In the genomic region with DNA sequence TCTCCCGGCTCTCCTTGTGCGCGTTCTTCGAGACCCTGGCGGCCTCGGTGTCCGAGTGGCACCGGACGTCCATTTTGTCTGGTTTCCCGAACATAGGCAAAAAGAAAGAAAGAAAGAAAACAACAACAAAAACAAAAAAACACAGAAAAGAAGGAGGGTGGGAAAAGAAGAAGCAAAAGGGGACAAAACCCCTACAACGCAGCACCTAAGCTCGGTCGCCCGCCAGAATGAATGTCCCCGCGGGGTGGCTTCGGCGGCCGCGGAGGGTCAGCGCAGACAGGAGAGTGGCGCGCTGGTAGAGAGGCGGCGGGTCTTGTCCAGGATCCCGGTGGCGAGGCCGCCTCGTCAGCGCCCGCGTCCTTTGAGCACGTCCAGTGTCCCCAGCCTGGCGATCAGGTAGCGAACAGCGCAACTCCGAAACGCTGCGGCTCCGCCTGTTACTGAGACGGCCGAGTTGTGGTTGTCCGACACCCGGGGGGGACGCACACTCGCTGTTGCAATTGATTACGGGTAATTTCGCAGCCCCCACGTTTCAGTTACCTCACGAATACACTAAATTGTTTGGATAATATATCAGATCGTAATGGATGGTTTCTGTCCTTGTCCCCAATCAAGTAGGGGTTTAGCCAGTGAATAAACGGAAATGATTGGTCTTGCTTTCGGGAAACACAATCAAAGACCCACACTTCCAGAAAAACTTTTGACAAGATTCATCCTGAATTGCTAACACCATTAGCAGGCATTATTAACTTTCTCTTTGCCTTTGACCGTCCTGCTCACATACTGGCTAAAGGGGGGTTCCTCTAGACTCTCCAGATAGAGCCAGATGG, we compare ENCODE assay signal across 9 mouse cellular contexts. TPM values are rescaled to one million over a fixed set of nuclear protein-coding genes. Genes with fewer than 3 reads are reported as not detected.
DNase-seq lines count a peak whose midpoint lies in the region; ATAC-seq and TF ChIP-seq lines count a peak whose summit lies in the region.
"Had no signal": no experiment of that assay in that cellular context is flagged by ENCODE, and none has a peak within 500 bp of the region (broad histone marks: within the 10 kb centered on the region; RNA-seq: fewer than 3 reads in every experiment).

A gene (minus strand): TSS at position 121 of the 830 bp plus-strand sequence.

- H3K27ac ChIP-seq in heart, embryonic 13.5 days (replicated peaks) = no peak within 1 kb of the TSS
- H3K27ac ChIP-seq in hindbrain, embryonic 16.5 days (ENCODE audit: low read depth, low read length) = no peak within 1 kb of the TSS
- no peak within 1 kb of the TSS for H3K27ac ChIP-seq in midbrain, postnatal 0 days (ENCODE audit: low read depth, low read length)
- no peak within 1 kb of the TSS for H3K27ac ChIP-seq in thymus, adult 2 months (ENCODE audit: control insufficient read depth, insufficient read depth, low read length)

- ATAC-seq in heart, embryonic 13.5 days (ENCODE audit: extremely low read depth, insufficient number of reproducible peaks, low FRiP score, low TSS enrichment) = no peak
- ATAC-seq in hindbrain, embryonic 16.5 days = no peak
- ATAC-seq in midbrain, postnatal 0 days (ENCODE audit: low FRiP score) = no peak

- WGBS in heart, embryonic 13.5 days = under 1% methylated on average over 54 of the region's 54 CpGs
- WGBS in hindbrain, embryonic 16.5 days = under 1% methylated on average over 54 of the region's 54 CpGs
- WGBS in midbrain, postnatal 0 days = under 1% methylated on average over 54 of the region's 54 CpGs
- WGBS in thymus, adult 2 months = 3% methylated on average over 54 of the region's 54 CpGs

- H3K4me1 ChIP-seq in heart, embryonic 13.5 days = peaks cover 41% of the 10 kb centered on the region
- peaks cover 18% of the 10 kb centered on the region for H3K4me1 ChIP-seq in hindbrain, embryonic 16.5 days (ENCODE audit: control insufficient read depth, insufficient read depth, low read depth, low read length)
- H3K4me1 ChIP-seq in midbrain, postnatal 0 days (ENCODE audit: insufficient read depth, low read length) = 0 out of 2 replicates have a peak, but pooled peaks cover 2% of the 10 kb centered on the region
- no peaks in the 10 kb centered on the region for H3K4me1 ChIP-seq in thymus, adult 2 months (replicated peaks; ENCODE audit: control insufficient read depth, insufficient read depth, low read length)

- H3K9me3 ChIP-seq in heart, embryonic 13.5 days = no peaks in the 10 kb centered on the region
- H3K9me3 ChIP-seq in hindbrain, embryonic 16.5 days (ENCODE audit: control insufficient read depth, low read length) = no peaks in the 10 kb centered on the region
- H3K9me3 ChIP-seq in midbrain, postnatal 0 days (ENCODE audit: low read length) = no peaks in the 10 kb centered on the region

- peaks cover 100% of the 10 kb centered on the region for H3K27me3 ChIP-seq in heart, embryonic 13.5 days (replicated peaks)
- peaks cover 49% of the 10 kb centered on the region for H3K27me3 ChIP-seq in hindbrain, embryonic 16.5 days (replicated peaks; ENCODE audit: control insufficient read depth, insufficient read depth, low read length)
- peaks cover 83% of the 10 kb centered on the region for H3K27me3 ChIP-seq in midbrain, postnatal 0 days (ENCODE audit: insufficient read depth, low read length)
- peaks cover 17% of the 10 kb centered on the region for H3K27me3 ChIP-seq in thymus, adult 2 months (ENCODE audit: control insufficient read depth, insufficient read depth, low read length)

- TF ChIP-seq CTCF in midbrain, postnatal 0 days (IDR thresholded peaks at IDR 0.05) = no peak
- no peak for TF ChIP-seq CTCF in thymus, adult 2 months (IDR thresholded peaks at IDR 0.05; ENCODE audit: borderline replicate concordance, control insufficient read depth, extremely low read depth, insufficient read depth, low read length, poor library complexity)

- H3K4me2 ChIP-seq in heart, embryonic 13.5 days = peak within 1 kb of the TSS; percentile 67
- peak within 1 kb of the TSS; percentile 42 for H3K4me2 ChIP-seq in hindbrain, embryonic 16.5 days (ENCODE audit: low read length)
- peak within 1 kb of the TSS; percentile 7; the same call in 1 of the 2 replicates for H3K4me2 ChIP-seq in midbrain, postnatal 0 days (ENCODE audit: low read depth, low read length, poor library complexity, severe bottlenecking)

- H3K36me3 ChIP-seq in heart, embryonic 13.5 days = no peaks in the 10 kb centered on the region
- H3K36me3 ChIP-seq in hindbrain, embryonic 16.5 days (ENCODE audit: control insufficient read depth, insufficient read depth, low read length) = no peaks in the 10 kb centered on the region
- H3K36me3 ChIP-seq in midbrain, postnatal 0 days (ENCODE audit: insufficient read depth, low read length) = no peaks in the 10 kb centered on the region
- H3K36me3 ChIP-seq in thymus, adult 2 months (ENCODE audit: control insufficient read depth, insufficient read depth, low read length) = no peaks in the 10 kb centered on the region

- H3K4me3 ChIP-seq in heart, embryonic 13.5 days = peak within 1 kb of the TSS; percentile 43
- H3K4me3 ChIP-seq in hindbrain, embryonic 16.5 days (ENCODE audit: low read length) = peak within 1 kb of the TSS; percentile 24
- H3K4me3 ChIP-seq in midbrain, postnatal 0 days (ENCODE audit: low read depth, low read length) = peak within 1 kb of the TSS; percentile 8
- no peak within 1 kb of the TSS for H3K4me3 ChIP-seq in thymus, adult 2 months (ENCODE audit: control insufficient read depth, insufficient read depth, low read length)

- no peak for DNase-seq in heart, adult 11 months
- DNase-seq in embryo, embryonic 11 days = peak; percentile 71
- DNase-seq in midbrain, postnatal 0 days (ENCODE audit: low spot score) = no peak
- no peak for DNase-seq in urinary bladder, postnatal 4 days (ENCODE audit: low spot score in 2 of 2)
- no peak for DNase-seq in thymus, adult 2 months
- DNase-seq in adipocyte (ENCODE audit: low spot score) = no peak

- H3K9ac ChIP-seq in heart, embryonic 13.5 days = peak within 1 kb of the TSS; percentile 37; the same call in 1 of the 2 replicates
- no peak within 1 kb of the TSS for H3K9ac ChIP-seq in hindbrain, embryonic 16.5 days (ENCODE audit: low read depth, low read length)
- H3K9ac ChIP-seq in midbrain, postnatal 0 days (replicated peaks; ENCODE audit: low read length, poor library complexity, severe bottlenecking) = no peak within 1 kb of the TSS

- TF ChIP-seq POLR2A in thymus, adult 2 months (IDR thresholded peaks at IDR 0.05; ENCODE audit: control insufficient read depth, extremely low read depth, insufficient read depth, low read length, poor library complexity) = no peak

RNA-seq across cellular contexts. Expression of the gene that starts here (rescaled TPM):
- not detected in 2 replicates for polyA plus RNA-seq in heart, embryonic 13.5 days (2015; fragmentation: Nextera tagmentation; extraction: Ambion mirVana)
- polyA plus RNA-seq in hindbrain, embryonic 16.5 days (2015; fragmentation: Nextera tagmentation; extraction: Ambion mirVana) = 0.31 TPM in 1 of 2 replicates, not detected in the other
- not detected in 2 replicates for total RNA-seq in midbrain, postnatal 0 days (2014; rRNA removed)
- 0.91 and 2.2 TPM in 2 replicates for polyA plus RNA-seq in midbrain, postnatal 0 days (2015; fragmentation: Nextera tagmentation; extraction: Ambion mirVana)
- polyA plus RNA-seq in thymus, adult 2 months (2012; rRNA removed) = not detected in 2 replicates
- total RNA-seq: hematopoietic stem cell, adult 5-6 weeks had no signal

Comparison
In these comparisons a context has a peak if more than half of its experiments do, and no peak if none do; other contexts are left out.
1. H3K4me2 ChIP-seq: peak in every context shown above with its lines; median percentile 67 in heart, embryonic 13.5 days; 42 in hindbrain, embryonic 16.5 days; 7 in midbrain, postnatal 0 days.